Mouse (Mus musculus) spleen, adult 2 months (tissue): Measurements from ENCODE around the gene Sart3.

Source experiments
- CTCF ChIP-seq: fragments of 200-500 bp; IDR thresholded peaks from 2 replicates; pipeline ENCODE4 v1.5.1; 2011; ENCODE audit warnings: mild to moderate bottlenecking, inconsistent platforms; ENCODE audit not compliant: insufficient read depth, insufficient read length, insufficient replicate concordance; ENCODE audit errors: extremely low read depth
- POLR2A ChIP-seq: fragments of 200-500 bp; IDR thresholded peaks from 2 replicates; pipeline ENCODE4 v1.6.1; 2011; ENCODE audit warnings: low read depth, low read length, inconsistent platforms

DNA sequence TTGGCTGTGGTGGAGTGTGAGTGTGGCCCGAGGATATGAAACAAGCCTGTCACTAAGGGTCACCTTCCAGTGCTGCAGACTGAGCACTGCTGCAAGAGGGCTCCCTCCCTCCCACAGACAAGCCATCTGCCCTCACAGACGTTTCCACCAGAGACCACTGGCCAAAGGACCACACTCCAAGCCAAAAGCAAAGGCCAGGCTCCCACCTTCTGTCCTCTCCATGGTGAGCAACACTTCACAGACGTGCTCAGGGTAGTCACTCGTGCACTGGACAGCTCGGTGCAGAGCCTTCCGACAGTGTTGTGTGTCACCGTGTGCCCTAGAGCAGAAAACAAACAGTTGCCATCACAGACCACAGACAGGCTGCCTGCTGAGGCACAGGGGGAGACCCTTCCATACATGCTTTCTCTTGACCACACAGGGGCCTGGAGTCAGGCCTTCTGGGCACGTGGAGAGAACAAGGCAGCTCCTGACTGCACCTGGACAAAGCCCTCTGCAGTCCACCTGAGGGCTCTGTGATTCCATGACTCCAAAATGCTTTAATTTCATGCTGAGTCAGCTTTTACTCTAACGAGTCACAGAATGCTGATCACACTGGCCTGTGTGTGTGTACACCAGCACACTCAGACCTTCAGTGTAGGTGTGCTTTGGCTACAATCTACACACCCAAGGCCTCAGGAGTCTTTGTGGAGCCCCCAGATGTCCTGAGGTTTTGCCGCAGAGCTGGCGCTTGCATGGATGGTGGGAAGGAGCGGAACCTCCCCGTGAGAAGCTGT is 23.6 kb downstream of the Sart3 start:
- no peak for TF ChIP-seq POLR2A
- no peak for TF ChIP-seq CTCF
